Mouse (Mus musculus): ENCODE data around the gene Wfdc15a. TPM values are rescaled to one million over a fixed set of nuclear protein-coding genes. Genes with fewer than 3 reads are reported as not detected.

Gene Wfdc15a
- polyA plus RNA-seq, 1 experiment from 2014 or later: not detected

DNA sequence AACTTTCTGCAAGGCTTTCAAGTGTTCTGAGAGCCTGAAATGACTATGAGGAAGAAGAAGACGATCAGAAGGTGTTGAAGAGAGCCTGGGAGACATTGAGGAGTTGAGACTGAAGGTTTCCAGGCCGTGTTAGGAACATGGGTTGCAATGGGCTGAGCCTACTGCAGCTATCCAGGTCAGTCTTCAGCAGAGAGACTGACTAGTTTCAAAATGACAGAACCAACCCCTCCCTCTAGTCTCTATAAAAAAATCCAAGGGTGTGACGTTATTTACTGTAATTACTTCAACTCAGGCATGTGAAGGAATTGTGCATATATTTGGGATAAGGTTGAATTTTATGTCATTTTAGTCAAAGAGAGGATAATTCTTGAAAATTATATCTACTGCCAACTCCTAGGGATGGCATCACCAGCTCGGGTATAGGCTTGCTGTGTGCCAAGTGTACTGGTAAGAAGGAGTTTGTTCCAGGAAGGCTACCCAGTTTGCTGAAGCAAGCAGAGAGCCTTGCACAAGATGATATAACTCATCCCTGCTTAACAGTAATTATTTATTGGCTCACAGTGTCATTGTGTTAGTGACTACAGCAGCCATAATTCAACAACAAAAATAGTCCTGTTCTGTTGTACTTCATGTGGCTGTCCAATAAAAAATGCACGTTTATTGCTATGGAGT, 4.8 kb downstream of the Wfdc15a start:
- 81% methylated on average over 5 of the region's 5 CpGs for WGBS
- H3K36me3 ChIP-seq: no peaks in the 10 kb centered on the region
- no peaks in the 10 kb centered on the region for H3K27me3 ChIP-seq (ENCODE audit: low read depth, poor library complexity, severe bottlenecking)
- H3K27ac ChIP-seq: no peak overlapping the region
- peaks cover 3% of the 10 kb centered on the region; the same call in 1 of the 2 replicates for H3K4me1 ChIP-seq
- no peak for DNase-seq (ENCODE audit: low spot score)
- H3K4me3 ChIP-seq: no peak overlapping the region
- H3K9me3 ChIP-seq (replicated peaks): no peaks in the 10 kb centered on the region

- H3K4me1 ChIP-seq: no peaks in the 10 kb centered on the region
- no peaks in the 10 kb centered on the region for H3K9me3 ChIP-seq (replicated peaks)
- no peak for DNase-seq (ENCODE audit: low spot score)
- no peaks in the 10 kb centered on the region for H3K36me3 ChIP-seq
- no peaks in the 10 kb centered on the region for H3K27me3 ChIP-seq (ENCODE audit: low read depth, poor library complexity, severe bottlenecking)
- H3K27ac ChIP-seq: no peak overlapping the region
- H3K4me3 ChIP-seq: no peak overlapping the region
These were observed 7.7 kb downstream of the Wfdc15a start for GRCm38 (mm10) chr2:164192279-164192678.

DNA sequence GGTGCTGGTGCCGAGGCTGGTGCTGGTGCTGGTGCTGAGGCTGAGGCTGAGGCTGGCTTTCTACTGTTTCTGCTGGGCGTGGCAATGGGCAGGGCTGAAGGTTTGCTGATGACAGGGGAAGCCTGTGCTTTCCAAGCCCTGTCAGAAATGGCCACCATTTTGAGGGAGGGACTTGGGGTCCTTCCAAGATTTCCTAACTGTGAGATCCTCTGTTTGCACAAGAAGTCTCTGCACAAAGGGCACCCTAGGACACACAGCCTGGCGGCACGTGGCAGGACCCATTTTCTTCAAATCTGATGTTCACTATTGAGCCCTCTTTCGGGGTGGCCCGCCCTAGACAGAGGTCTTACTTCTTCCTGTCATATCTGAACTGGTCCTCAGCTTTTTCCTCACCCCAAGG, 9.4 kb downstream of the Wfdc15a start, which contains the start of gene Wfdc12:
Gene Wfdc12, minus strand, starts transcription at position 33 of the 400 bp plus-strand sequence.
- H3K9me3 ChIP-seq (replicated peaks): no peaks in the 10 kb centered on the region
- H3K27me3 ChIP-seq (ENCODE audit: low read depth, poor library complexity, severe bottlenecking): no peaks in the 10 kb centered on the region
- WGBS: 92% methylated on average over 6 of the region's 6 CpGs
- DNase-seq (ENCODE audit: low spot score): no peak
- H3K4me1 ChIP-seq: no peaks in the 10 kb centered on the region
- no peaks in the 10 kb centered on the region for H3K36me3 ChIP-seq
- no peak within 1 kb of the TSS for H3K4me3 ChIP-seq
- no peak within 1 kb of the TSS for H3K27ac ChIP-seq

GRCm38 (mm10) chr2:164188722-164189121, 11.2 kb downstream of the Wfdc15a start:
- Histone ChIP-seq H3K27me3 (ENCODE audit: low read depth, poor library complexity, severe bottlenecking) (no peaks in the 10 kb centered on the region), H3K27ac (no peak overlapping the region), H3K4me1 (no peaks in the 10 kb centered on the region; the same call in 1 of the 2 replicates), H3K36me3 (no peaks in the 10 kb centered on the region), H3K9me3 (replicated peaks) (no peaks in the 10 kb centered on the region), H3K4me3 (no peak overlapping the region)
- DNase-seq (ENCODE audit: low spot score): no peak
- 34% methylated on average over 5 of the region's 5 CpGs for WGBS

DNA sequence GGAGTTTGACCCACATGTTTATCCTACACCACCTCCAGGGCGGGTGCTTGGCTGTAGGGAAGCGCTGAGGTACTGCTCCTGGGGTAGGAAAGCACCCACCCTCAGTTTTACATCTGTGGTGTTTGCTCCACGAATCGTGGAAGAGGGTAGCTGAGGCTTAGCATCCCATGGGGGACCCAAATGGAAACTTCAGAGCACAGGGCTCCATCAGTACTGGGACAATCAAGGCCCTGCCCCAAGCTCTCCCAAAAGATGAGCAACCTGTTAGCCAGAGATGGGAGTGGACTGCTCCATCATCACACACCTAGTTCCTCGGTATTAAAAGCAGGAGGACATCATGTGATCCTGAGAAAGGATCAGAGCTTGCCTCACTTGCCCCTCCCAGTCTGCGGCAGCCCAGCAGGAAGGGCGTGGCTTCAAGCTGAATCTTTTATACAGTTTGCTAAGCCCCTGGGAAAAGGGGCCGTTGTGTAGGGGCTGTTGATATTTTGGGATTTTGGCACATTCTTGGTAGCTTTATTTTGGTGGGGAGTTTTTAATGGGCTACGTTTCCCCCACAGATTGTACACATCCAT, 15.7 kb downstream of the Wfdc15a start:
- Histone ChIP-seq H3K27ac (no peak overlapping the region), H3K36me3 (no peaks in the 10 kb centered on the region), H3K27me3 (ENCODE audit: low read depth, poor library complexity, severe bottlenecking) (no peaks in the 10 kb centered on the region), H3K4me1 (no peaks in the 10 kb centered on the region; the same call in 1 of the 2 replicates), H3K4me3 (no peak overlapping the region), H3K9me3 (replicated peaks) (no peaks in the 10 kb centered on the region)
- no peak for DNase-seq (ENCODE audit: low spot score)
- WGBS: 47% methylated on average over 9 of the region's 9 CpGs

GRCm38 (mm10) chr2:164183340-164183739, 16.6 kb downstream of the Wfdc15a start:
- Histone ChIP-seq H3K4me1 (no peaks in the 10 kb centered on the region; the same call in 1 of the 2 replicates), H3K27ac (no peak overlapping the region), H3K27me3 (ENCODE audit: low read depth, poor library complexity, severe bottlenecking) (peaks cover 2% of the 10 kb centered on the region; the same call in 1 of the 2 replicates), H3K9me3 (replicated peaks) (no peaks in the 10 kb centered on the region), H3K4me3 (no peak overlapping the region), H3K36me3 (no peaks in the 10 kb centered on the region)
- no peak for DNase-seq (ENCODE audit: low spot score)
- 71% methylated on average over 9 of the region's 9 CpGs for WGBS

- 88% methylated on average over 7 of the region's 7 CpGs for WGBS
- no peak for DNase-seq (ENCODE audit: low spot score)
These were observed 17.2 kb downstream of the Wfdc15a start, which contains the start of gene Wfdc5 for GRCm38 (mm10) chr2:164182692-164183255. Gene Wfdc5 (minus strand): TSS chr2:164182742.

DNA sequence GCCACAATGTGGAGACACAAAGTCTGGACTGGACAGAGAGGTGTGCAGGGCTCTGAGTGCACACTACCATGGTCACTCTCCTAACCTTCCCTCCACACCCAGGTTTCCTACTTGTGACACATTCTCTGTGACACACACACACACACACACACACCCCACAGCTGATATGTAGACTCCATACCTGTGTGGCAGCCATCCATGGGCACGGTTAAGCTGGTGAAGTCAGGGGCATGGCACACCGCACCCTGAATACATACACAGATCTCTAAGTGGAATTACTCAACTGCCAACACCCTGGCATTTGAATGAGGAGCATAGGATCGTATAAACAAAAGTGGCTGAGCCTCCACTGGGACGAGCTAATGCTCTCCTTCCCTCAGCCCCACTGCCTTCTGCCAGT, 19.2 kb downstream of the Wfdc15a start:
- Histone ChIP-seq H3K4me3 (no peak overlapping the region), H3K4me1 (no peaks in the 10 kb centered on the region; the same call in 1 of the 2 replicates), H3K27me3 (ENCODE audit: low read depth, poor library complexity, severe bottlenecking) (peaks cover 18% of the 10 kb centered on the region; the same call in 1 of the 2 replicates), H3K27ac (no peak overlapping the region), H3K36me3 (no peaks in the 10 kb centered on the region), H3K9me3 (replicated peaks) (no peaks in the 10 kb centered on the region)
- DNase-seq (ENCODE audit: low spot score): no peak
- 86% methylated on average over 4 of the region's 4 CpGs for WGBS

More at GRCm38 (mm10) chr2:164182692-164183255, 17.2 kb downstream of the Wfdc15a start, which contains the start of gene Wfdc5:
- no peaks in the 10 kb centered on the region; the same call in 1 of the 2 replicates for H3K4me1 ChIP-seq
- H3K27me3 ChIP-seq (ENCODE audit: low read depth, poor library complexity, severe bottlenecking): peaks cover 4% of the 10 kb centered on the region; the same call in 1 of the 2 replicates
- no peak within 1 kb of the TSS for H3K4me3 ChIP-seq
- H3K9me3 ChIP-seq (replicated peaks): no peaks in the 10 kb centered on the region
- no peaks in the 10 kb centered on the region for H3K36me3 ChIP-seq
- H3K27ac ChIP-seq: no peak within 1 kb of the TSS

- Histone ChIP-seq H3K4me1 (no peaks in the 10 kb centered on the region; the same call in 1 of the 2 replicates), H3K4me3 (no peak overlapping the region), H3K36me3 (no peaks in the 10 kb centered on the region), H3K27me3 (ENCODE audit: low read depth, poor library complexity, severe bottlenecking) (peaks cover 21% of the 10 kb centered on the region; the same call in 1 of the 2 replicates), H3K9me3 (replicated peaks) (no peaks in the 10 kb centered on the region), H3K27ac (no peak overlapping the region)
- no peak for DNase-seq (ENCODE audit: low spot score)
- WGBS: 35% methylated on average over 3 of the region's 3 CpGs
These were observed 19.8 kb downstream of the Wfdc15a start for GRCm38 (mm10) chr2:164180124-164180523.

GRCm38 (mm10) chr2:164177831-164178230, 22.1 kb downstream of the Wfdc15a start:
- H3K27me3 ChIP-seq (ENCODE audit: low read depth, poor library complexity, severe bottlenecking): peaks cover 44% of the 10 kb centered on the region
- DNase-seq (ENCODE audit: low spot score): no peak
- no peaks in the 10 kb centered on the region for H3K4me1 ChIP-seq
- H3K27ac ChIP-seq: no peak overlapping the region
- H3K36me3 ChIP-seq: no peaks in the 10 kb centered on the region
- no peaks in the 10 kb centered on the region for H3K9me3 ChIP-seq (replicated peaks)
- 80% methylated on average over 5 of the region's 5 CpGs for WGBS
- H3K4me3 ChIP-seq: no peak overlapping the region

DNA sequence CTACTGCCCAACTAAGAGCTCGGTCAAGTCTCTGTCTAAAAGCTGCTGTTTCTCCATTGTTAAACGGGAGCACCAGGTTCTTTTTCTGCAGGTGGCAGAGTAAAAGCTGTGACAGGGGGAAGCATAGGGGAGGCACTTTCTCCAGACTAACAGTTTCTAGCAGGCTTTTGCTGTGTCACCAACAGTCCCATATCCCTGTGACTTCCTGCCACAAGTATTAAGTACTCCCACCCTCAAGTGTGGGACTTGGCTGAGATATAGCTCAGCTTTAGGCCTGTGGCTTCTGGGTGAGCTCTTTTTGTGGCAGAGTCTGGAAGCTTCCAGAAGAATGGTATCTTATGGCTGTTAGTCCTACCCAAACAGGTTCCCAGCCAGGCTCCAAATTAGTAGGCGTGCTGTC, 24.1 kb downstream of the Wfdc15a start:
- 83% methylated on average over 3 of the region's 3 CpGs for WGBS
- H3K4me1 ChIP-seq: peaks cover 11% of the 10 kb centered on the region
- no peak overlapping the region for H3K4me3 ChIP-seq
- H3K27me3 ChIP-seq (ENCODE audit: low read depth, poor library complexity, severe bottlenecking): peaks cover 64% of the 10 kb centered on the region
- no peaks in the 10 kb centered on the region for H3K36me3 ChIP-seq
- H3K27ac ChIP-seq: no peak overlapping the region
- DNase-seq (ENCODE audit: low spot score): no peak
- H3K9me3 ChIP-seq (replicated peaks): no peaks in the 10 kb centered on the region

DNA sequence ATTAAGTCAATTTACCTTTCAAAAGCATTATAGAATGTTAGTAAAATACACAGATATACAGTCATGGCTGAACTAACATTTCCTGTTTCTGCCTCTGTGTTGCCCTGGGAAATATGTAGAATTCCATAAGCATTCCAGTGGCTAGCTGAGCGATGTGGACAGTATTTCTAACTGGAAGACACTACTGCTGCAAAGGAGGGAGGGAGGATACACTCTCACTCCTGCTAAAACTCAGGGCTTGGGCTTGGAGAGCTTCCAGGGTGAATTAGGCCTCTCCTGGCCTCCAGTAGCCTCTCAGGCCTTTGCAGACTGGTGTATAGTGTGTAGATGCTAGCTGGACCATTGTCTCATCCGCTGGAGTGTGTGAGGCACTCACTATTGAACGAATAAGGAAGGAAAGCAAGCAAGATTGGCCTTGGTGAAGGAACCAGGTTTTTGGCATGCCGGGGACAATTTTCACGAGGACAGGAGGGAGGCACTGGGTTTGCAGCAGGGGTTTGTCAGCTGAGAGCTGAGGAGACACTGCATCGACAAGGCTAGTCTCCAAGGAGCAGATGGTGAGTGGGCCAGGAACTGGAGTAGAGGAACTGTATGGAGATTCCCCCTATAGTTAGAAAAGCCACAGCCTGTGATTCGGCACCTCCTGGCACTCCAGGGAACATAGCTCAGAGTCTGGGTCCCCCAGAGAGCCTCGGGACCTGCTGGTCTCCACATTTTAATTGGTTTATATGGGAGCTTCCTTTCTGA, 25.1 kb downstream of the Wfdc15a start:
- peaks cover 74% of the 10 kb centered on the region for H3K27me3 ChIP-seq (ENCODE audit: low read depth, poor library complexity, severe bottlenecking)
- 76% methylated on average over 8 of the region's 8 CpGs for WGBS
- no peaks in the 10 kb centered on the region for H3K9me3 ChIP-seq (replicated peaks)
- H3K27ac ChIP-seq: no peak overlapping the region
- H3K36me3 ChIP-seq: no peaks in the 10 kb centered on the region
- DNase-seq (ENCODE audit: low spot score): no peak
- no peak overlapping the region for H3K4me3 ChIP-seq
- H3K4me1 ChIP-seq: peaks cover 15% of the 10 kb centered on the region

All from limb, embryonic 10.5 days (tissue).